Mouse (Mus musculus): ENCODE results near the gene Mybphl.

DNA sequence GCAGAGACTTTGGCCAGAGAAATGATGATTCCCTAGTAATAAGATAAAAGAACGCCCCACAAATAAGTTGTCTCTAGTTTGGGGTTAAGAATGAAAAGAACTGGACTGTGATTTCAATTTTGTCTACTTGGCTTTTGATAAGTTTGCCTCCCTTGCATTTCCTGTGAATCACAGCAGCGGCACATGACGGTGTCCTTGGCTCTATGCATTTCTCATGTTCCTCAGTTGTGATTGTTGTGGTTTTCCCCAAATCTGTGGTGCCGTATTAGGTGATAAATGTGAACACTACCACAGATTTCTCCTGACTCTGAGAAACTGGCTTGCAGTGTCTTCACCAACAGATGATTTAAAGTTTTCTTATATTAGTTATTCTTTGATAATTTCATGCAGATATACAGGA, 42.6 kb upstream of the Mybphl start:
- TF ChIP-seq CTCF (IDR thresholded peaks at IDR 0.05; ENCODE audit: control insufficient read depth, insufficient read depth, insufficient replicate concordance, low read depth, low read length), result no peak
- TF ChIP-seq POLR2A (IDR thresholded peaks at IDR 0.05; ENCODE audit: control insufficient read depth, low read depth, low read length), result no peak
